Comparison of ENCODE assay signal across 7 mouse cellular contexts in the genomic region with DNA sequence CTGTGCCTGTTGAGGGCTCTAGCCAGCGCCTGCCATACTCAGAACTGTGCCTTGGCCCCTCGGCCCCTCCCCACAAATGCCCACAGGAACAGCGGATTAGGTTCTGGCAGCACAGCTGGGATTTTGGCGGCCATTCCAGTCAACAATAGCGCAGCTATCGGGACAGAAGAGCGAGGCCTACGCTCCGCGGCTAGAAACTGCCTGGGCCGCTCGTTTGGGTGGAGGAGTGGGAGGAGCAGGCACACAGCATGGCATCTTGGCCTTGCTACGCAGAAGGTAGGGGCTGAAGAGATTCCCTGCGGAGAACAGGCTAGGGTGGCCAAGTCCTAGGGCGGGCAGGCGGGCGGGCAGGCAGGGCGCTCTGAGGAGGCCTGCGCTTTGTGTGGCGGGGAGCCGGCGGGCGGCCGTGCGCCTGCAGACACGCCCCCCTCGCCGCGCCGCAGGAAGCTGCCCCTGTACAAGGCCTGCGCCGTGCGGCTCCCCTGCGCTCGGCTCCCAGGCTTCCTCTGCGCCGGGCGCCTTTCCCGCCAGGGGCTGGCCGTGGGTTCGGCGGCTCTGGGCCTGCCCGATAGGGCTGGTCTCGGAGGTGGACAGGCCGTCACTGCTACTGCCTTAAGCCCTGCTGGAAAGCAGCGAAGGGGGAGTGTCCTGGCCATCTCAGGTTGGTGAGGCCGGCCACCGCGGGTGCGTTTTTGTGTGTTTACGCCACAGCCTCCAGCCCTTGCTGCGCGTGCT. TPM values are rescaled to one million over a fixed set of nuclear protein-coding genes. Genes with fewer than 3 reads are reported as not detected.
A peak's percentile ranks its signal among the peaks of the same experiment; 100 is the strongest.
DNase-seq lines count a peak whose midpoint lies in the region; ATAC-seq lines count a peak whose summit lies in the region.

No protein-coding gene starts in this region.

- H3K27ac ChIP-seq in embryonic facial prominence, embryonic 10.5 days (replicated peaks) = peak overlapping the region; percentile 99
- peak overlapping the region; percentile 98 for H3K27ac ChIP-seq in limb, embryonic 10.5 days
- H3K27ac ChIP-seq in midbrain, embryonic 12.5 days (replicated peaks) = peak overlapping the region; percentile 100

- peaks cover 63% of the 10 kb centered on the region for H3K4me1 ChIP-seq in embryonic facial prominence, embryonic 10.5 days
- peaks cover 55% of the 10 kb centered on the region for H3K4me1 ChIP-seq in limb, embryonic 10.5 days
- H3K4me1 ChIP-seq in midbrain, embryonic 12.5 days = peaks cover 50% of the 10 kb centered on the region

- peak; percentile 94 for DNase-seq in adrenal gland, postnatal 14 days
- peak; percentile 91 for DNase-seq in embryonic facial prominence, embryonic 10.5 days (ENCODE audit: low spot score)
- DNase-seq in kidney, adult 11 months = peak; percentile 87
- peak; percentile 91 for DNase-seq in limb, embryonic 10.5 days (ENCODE audit: low spot score)
- DNase-seq in skeletal muscle tissue, adult 2 months (ENCODE audit: low read depth, low spot score) = peak; percentile 70

- ATAC-seq in granulocyte monocyte progenitor cell, adult 5-6 weeks (replicated peaks; ENCODE audit: poor library complexity, severe bottlenecking) = peak; percentile 69
- peak; percentile 95 for ATAC-seq in midbrain, embryonic 12.5 days (ENCODE audit: low FRiP score, low read depth)

- WGBS in embryonic facial prominence, embryonic 10.5 days = under 1% methylated on average over 53 of the region's 53 CpGs
- WGBS in limb, embryonic 10.5 days = under 1% methylated on average over 50 of the region's 53 CpGs
- WGBS in midbrain, embryonic 12.5 days = under 1% methylated on average over 45 of the region's 53 CpGs

- H3K27me3 ChIP-seq in embryonic facial prominence, embryonic 10.5 days (replicated peaks; ENCODE audit: low read depth, poor library complexity, severe bottlenecking) = no peaks in the 10 kb centered on the region
- no peaks in the 10 kb centered on the region for H3K27me3 ChIP-seq in limb, embryonic 10.5 days (ENCODE audit: low read depth, poor library complexity, severe bottlenecking)
- no peaks in the 10 kb centered on the region for H3K27me3 ChIP-seq in midbrain, embryonic 12.5 days

- H3K4me2 ChIP-seq in midbrain, embryonic 12.5 days (replicated peaks) = peak overlapping the region; percentile 71

- peak overlapping the region; percentile 87 for H3K9ac ChIP-seq in midbrain, embryonic 12.5 days (replicated peaks)

- peak overlapping the region; percentile 70 for H3K4me3 ChIP-seq in embryonic facial prominence, embryonic 10.5 days
- H3K4me3 ChIP-seq in limb, embryonic 10.5 days = peak overlapping the region; percentile 71
- H3K4me3 ChIP-seq in midbrain, embryonic 12.5 days = peak overlapping the region; percentile 66

- no peaks in the 10 kb centered on the region for H3K9me3 ChIP-seq in embryonic facial prominence, embryonic 10.5 days
- H3K9me3 ChIP-seq in limb, embryonic 10.5 days (replicated peaks) = no peaks in the 10 kb centered on the region
- H3K9me3 ChIP-seq in midbrain, embryonic 12.5 days = no peaks in the 10 kb centered on the region

- peaks cover 17% of the 10 kb centered on the region; the same call in 1 of the 2 replicates for H3K36me3 ChIP-seq in embryonic facial prominence, embryonic 10.5 days (replicated peaks)
- H3K36me3 ChIP-seq in limb, embryonic 10.5 days = 0 out of 2 replicates have a peak, but pooled peaks cover 3% of the 10 kb centered on the region
- no peaks in the 10 kb centered on the region for H3K36me3 ChIP-seq in midbrain, embryonic 12.5 days

RNA-seq across cellular contexts. Expression of a gene that starts 36.0 kb away (rescaled TPM):
- 154 and 164 TPM in 2 replicates for total RNA-seq in adrenal gland, postnatal 14 days (2021)
- 110 and 113 TPM in 2 replicates for polyA plus RNA-seq in embryonic facial prominence, embryonic 10.5 days (2016; fragmentation: Nextera tagmentation; extraction: Ambion mirVana)
- total RNA-seq in granulocyte monocyte progenitor cell, adult 5-6 weeks (2014; fragmentation: Nextera tagmentation) = 114 and 116 TPM in 2 replicates
- total RNA-seq in granulocyte monocyte progenitor cell, adult 5-6 weeks (2017) = 153 and 204 TPM in 2 replicates
- polyA plus RNA-seq in limb, embryonic 10.5 days (2016; fragmentation: Nextera tagmentation; extraction: Ambion mirVana) = 108 and 130 TPM in 2 replicates
- 104 and 111 TPM in 2 replicates for polyA plus RNA-seq in midbrain, embryonic 12.5 days (2016; fragmentation: Nextera tagmentation; extraction: Ambion mirVana)

RNA-seq across cellular contexts. Expression of a gene that starts 36.2 kb away (rescaled TPM):
- 6.0 and 7.3 TPM in 2 replicates for total RNA-seq in adrenal gland, postnatal 14 days (2021)
- polyA plus RNA-seq in embryonic facial prominence, embryonic 10.5 days (2016; fragmentation: Nextera tagmentation; extraction: Ambion mirVana) = 9.4 and 9.7 TPM in 2 replicates
- total RNA-seq in granulocyte monocyte progenitor cell, adult 5-6 weeks (2014; fragmentation: Nextera tagmentation) = 4.0 and 6.1 TPM in 2 replicates
- total RNA-seq in granulocyte monocyte progenitor cell, adult 5-6 weeks (2017) = 3.8 TPM in 1 of 2 replicates, not detected in the other
- 9.4 and 11.2 TPM in 2 replicates for polyA plus RNA-seq in limb, embryonic 10.5 days (2016; fragmentation: Nextera tagmentation; extraction: Ambion mirVana)
- polyA plus RNA-seq in midbrain, embryonic 12.5 days (2016; fragmentation: Nextera tagmentation; extraction: Ambion mirVana) = 6.5 and 9.8 TPM in 2 replicates

RNA-seq across cellular contexts. Expression of a gene that starts 48.6 kb away (rescaled TPM):
- total RNA-seq in adrenal gland, postnatal 14 days (2021) = 5.6 and 5.8 TPM in 2 replicates
- polyA plus RNA-seq in embryonic facial prominence, embryonic 10.5 days (2016; fragmentation: Nextera tagmentation; extraction: Ambion mirVana) = 3.0 and 3.4 TPM in 2 replicates
- total RNA-seq in granulocyte monocyte progenitor cell, adult 5-6 weeks (2014; fragmentation: Nextera tagmentation) = 5.8 and 12.6 TPM in 2 replicates
- total RNA-seq in granulocyte monocyte progenitor cell, adult 5-6 weeks (2017) = 1.1 and 3.7 TPM in 2 replicates
- polyA plus RNA-seq in limb, embryonic 10.5 days (2016; fragmentation: Nextera tagmentation; extraction: Ambion mirVana) = 2.3 and 3.4 TPM in 2 replicates
- polyA plus RNA-seq in midbrain, embryonic 12.5 days (2016; fragmentation: Nextera tagmentation; extraction: Ambion mirVana) = 4.8 TPM in 2 replicates

Comparison
In these comparisons a context has a peak if more than half of its experiments do, and no peak if none do; other contexts are left out.
1. Peak in every context shown above with its lines: DNase-seq, ATAC-seq, H3K4me3 ChIP-seq and H3K27ac ChIP-seq.